Mouse (Mus musculus) brain, embryonic 14.5 days (tissue): Measurements from ENCODE around the gene Gfy.

Experiments
- CTCF ChIP-seq: fragments of 200-500 bp; IDR thresholded peaks from 2 replicates; pipeline ENCODE4 v1.5.1; 2012; ENCODE audit warnings: inconsistent platforms, mild to moderate bottlenecking, moderate library complexity, borderline replicate concordance; ENCODE audit not compliant: insufficient read depth, insufficient read length; ENCODE audit errors: extremely low read depth
- POLR2A ChIP-seq: fragments of 200-500 bp; IDR thresholded peaks from 2 replicates; pipeline ENCODE4 v1.6.1; 2012; ENCODE audit warnings: mild to moderate bottlenecking, inconsistent platforms, borderline replicate concordance; ENCODE audit not compliant: poor library complexity, insufficient read depth, insufficient read length, severe bottlenecking; ENCODE audit errors: extremely low read depth

DNA sequence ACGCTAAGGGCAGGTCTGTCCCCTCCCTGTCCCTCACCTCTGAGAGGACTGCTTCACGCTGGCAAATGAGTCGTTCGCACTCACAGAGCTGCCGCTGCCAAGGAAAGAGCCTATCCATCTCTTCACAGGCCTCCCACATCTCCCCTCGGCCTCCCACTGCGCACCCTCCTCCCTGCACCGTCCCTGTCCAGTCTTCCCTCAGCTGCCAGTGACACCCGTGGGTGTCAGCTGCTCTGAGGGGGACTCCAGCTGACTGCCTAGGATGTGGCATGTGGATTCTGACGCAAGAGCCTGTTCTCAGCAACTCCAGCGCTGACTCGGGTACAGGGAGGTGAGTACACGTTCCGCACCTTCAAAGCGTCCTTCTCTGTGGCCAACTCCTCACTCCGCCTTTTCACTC lies 10.2 kb upstream of the Gfy start:
- no peak for TF ChIP-seq CTCF
- TF ChIP-seq POLR2A = no peak
